ENCODE assay signal across 18 mouse cellular contexts in the genomic region with DNA sequence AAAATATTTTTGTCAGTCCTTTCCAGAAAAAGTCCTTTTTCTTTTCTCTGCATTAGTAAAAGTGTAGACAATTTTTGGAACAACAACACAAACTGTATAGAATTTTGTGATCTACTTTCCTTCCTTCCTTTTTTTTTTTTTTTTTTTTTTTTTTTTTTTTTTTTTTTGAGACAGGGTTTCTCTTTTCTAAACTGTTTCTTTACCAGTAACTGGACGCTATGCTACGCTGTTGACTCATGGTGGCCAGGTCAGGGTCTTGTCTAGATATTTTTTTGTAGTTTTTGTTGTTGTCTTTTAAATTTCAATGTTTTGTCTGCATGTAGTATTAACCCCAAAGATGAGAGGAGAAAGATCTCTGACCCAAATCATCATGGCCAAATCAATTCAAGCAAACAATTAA. TPM values are rescaled to one million over a fixed set of nuclear protein-coding genes. Genes with fewer than 3 reads are reported as not detected.
"Had no signal": no experiment of that assay in that cellular context is flagged by ENCODE, and none has a peak within 500 bp of the region (broad histone marks: within the 10 kb centered on the region; RNA-seq: fewer than 3 reads in every experiment).

No protein-coding gene starts in this region.

- DNase-seq: lung, adult 2 months; lung, postnatal 14 days; lung, postnatal 36 days; right cerebral cortex, postnatal 25 days; right cerebral cortex, postnatal 4 days; spleen, adult 18-20 months had no signal

- H3K9me3 ChIP-seq: lung, embryonic 15.5 days; midbrain, embryonic 13.5 days; midbrain, embryonic 15.5 days; neural tube, embryonic 12.5 days; stomach, embryonic 15.5 days had no signal

- H3K27me3 ChIP-seq: lung, embryonic 15.5 days; megakaryocyte, embryonic 14.5 days; midbrain, embryonic 13.5 days; midbrain, embryonic 15.5 days; neural tube, embryonic 12.5 days; stomach, embryonic 15.5 days had no signal

- H3K4me1 ChIP-seq: lung, embryonic 15.5 days; midbrain, embryonic 13.5 days; midbrain, embryonic 15.5 days; stomach, embryonic 15.5 days had no signal

- H3K4me3 ChIP-seq: lung, embryonic 15.5 days; midbrain, embryonic 13.5 days; midbrain, embryonic 15.5 days; neural tube, embryonic 12.5 days; stomach, embryonic 15.5 days had no signal

- ATAC-seq: lung, postnatal 0 days; midbrain, embryonic 13.5 days; midbrain, embryonic 15.5 days had no signal

- H3K4me2 ChIP-seq: lung, embryonic 15.5 days; midbrain, embryonic 11.5 days; midbrain, embryonic 13.5 days; midbrain, embryonic 15.5 days; neural tube, embryonic 12.5 days; stomach, embryonic 15.5 days had no signal

- H3K36me3 ChIP-seq: lung, embryonic 15.5 days; midbrain, embryonic 13.5 days; midbrain, embryonic 15.5 days; neural tube, embryonic 12.5 days; stomach, embryonic 15.5 days had no signal

- H3K9ac ChIP-seq: lung, embryonic 15.5 days; midbrain, embryonic 13.5 days; midbrain, embryonic 15.5 days; neural tube, embryonic 12.5 days; stomach, embryonic 15.5 days had no signal

- H3K27ac ChIP-seq: lung, embryonic 15.5 days; macrophage; midbrain, embryonic 13.5 days; midbrain, embryonic 15.5 days; neural tube, embryonic 12.5 days; stomach, embryonic 15.5 days; stomach, postnatal 0 days had no signal

RNA-seq across cellular contexts. Expression of gene Plpp7, which starts 26.5 kb away (rescaled TPM):
- total RNA-seq: monocyte, adult 5-6 weeks; neutrophil, adult 5-6 weeks had no signal
